Mouse (Mus musculus) limb, embryonic 10.5 days (tissue): ENCODE measurements around the gene Gigyf1. TPM values are rescaled to one million over a fixed set of nuclear protein-coding genes. Genes with fewer than 3 reads are reported as not detected.

Experiments used
- DNase-seq: peaks from one replicate; pipeline ENCODE4 v3.0.0-alpha.2; 2017; ENCODE audit warnings: low spot score
- H3K27ac ChIP-seq: fragments of 300-500 bp; sonication (generic); 2 replicates; pipeline ENCODE4 v1.5.1; 2016; ENCODE audit warnings: mild to moderate bottlenecking
- H3K27me3 ChIP-seq: fragments of 300-500 bp; sonication (generic); 2 replicates; pipeline ENCODE4 v1.6.1; 2016; ENCODE audit warnings: low read depth, mild to moderate bottlenecking; ENCODE audit not compliant: poor library complexity, severe bottlenecking
- H3K36me3 ChIP-seq: fragments of 300-500 bp; sonication (generic); 2 replicates; pipeline ENCODE4 v1.6.1; 2016; ENCODE audit warnings: mild to moderate bottlenecking, moderate library complexity
- H3K4me1 ChIP-seq: fragments of 300-500 bp; sonication (generic); 2 replicates; pipeline ENCODE4 v1.6.1; 2016
- H3K4me3 ChIP-seq: fragments of 300-500 bp; sonication (generic); 2 replicates; pipeline ENCODE4 v1.5.1; 2016; ENCODE audit warnings: mild to moderate bottlenecking, moderate library complexity
- H3K9me3 ChIP-seq: fragments of 300-500 bp; sonication (generic); replicated peaks from 2 replicates; pipeline ENCODE4 v1.6.1; 2016; ENCODE audit warnings: mild to moderate bottlenecking
- WGBS: fragments of 180-500 bp; shearing (Covaris S2); methylation state at CpG from one replicate; pipeline ENCODE4 v1.1.7; 2016; 5-methylcytosine and 5-hydroxymethylcytosine counted together
- microRNA-seq: library from miRNA; unstranded; fragments of <30 nt; microRNA quantifications from one replicate; pipeline ENCODE4, GENCODE M21; 2017
- polyA plus RNA-seq: library from polyadenylated mRNA; unstranded; fragments of >200 nt; fragmentation: Nextera tagmentation; extraction: Ambion mirVana; gene quantifications from 2 replicates; pipeline ENCODE4 v1.2.1, GENCODE M21; 2016

The Gigyf1 gene
- polyA plus RNA-seq, 1 experiment from 2014 or later: 14.6 TPM

DNA sequence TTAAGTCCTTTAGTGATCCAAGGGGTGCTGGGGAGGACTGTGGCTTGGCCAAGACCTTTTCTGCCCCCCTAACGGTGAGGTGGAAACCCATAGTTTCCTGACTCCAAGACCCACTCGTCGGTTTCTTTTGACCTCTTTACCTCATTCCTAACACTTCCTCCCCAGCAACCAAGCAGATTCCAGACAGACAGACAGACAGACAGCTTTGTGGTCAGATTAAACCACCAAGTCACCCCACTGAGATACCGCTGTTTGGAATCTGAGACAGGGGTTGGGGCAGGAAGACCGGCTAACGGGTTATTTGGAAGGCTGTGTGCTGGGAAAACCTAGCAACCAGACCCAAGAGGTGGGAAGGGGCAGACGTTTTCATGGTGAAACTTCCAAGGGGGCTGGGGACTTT, 51.8 kb downstream of the Gigyf1 start:
- Histone ChIP-seq H3K4me1 (peaks cover 14% of the 10 kb centered on the region), H3K36me3 (no peaks in the 10 kb centered on the region)
- DNase-seq: no peak

DNA sequence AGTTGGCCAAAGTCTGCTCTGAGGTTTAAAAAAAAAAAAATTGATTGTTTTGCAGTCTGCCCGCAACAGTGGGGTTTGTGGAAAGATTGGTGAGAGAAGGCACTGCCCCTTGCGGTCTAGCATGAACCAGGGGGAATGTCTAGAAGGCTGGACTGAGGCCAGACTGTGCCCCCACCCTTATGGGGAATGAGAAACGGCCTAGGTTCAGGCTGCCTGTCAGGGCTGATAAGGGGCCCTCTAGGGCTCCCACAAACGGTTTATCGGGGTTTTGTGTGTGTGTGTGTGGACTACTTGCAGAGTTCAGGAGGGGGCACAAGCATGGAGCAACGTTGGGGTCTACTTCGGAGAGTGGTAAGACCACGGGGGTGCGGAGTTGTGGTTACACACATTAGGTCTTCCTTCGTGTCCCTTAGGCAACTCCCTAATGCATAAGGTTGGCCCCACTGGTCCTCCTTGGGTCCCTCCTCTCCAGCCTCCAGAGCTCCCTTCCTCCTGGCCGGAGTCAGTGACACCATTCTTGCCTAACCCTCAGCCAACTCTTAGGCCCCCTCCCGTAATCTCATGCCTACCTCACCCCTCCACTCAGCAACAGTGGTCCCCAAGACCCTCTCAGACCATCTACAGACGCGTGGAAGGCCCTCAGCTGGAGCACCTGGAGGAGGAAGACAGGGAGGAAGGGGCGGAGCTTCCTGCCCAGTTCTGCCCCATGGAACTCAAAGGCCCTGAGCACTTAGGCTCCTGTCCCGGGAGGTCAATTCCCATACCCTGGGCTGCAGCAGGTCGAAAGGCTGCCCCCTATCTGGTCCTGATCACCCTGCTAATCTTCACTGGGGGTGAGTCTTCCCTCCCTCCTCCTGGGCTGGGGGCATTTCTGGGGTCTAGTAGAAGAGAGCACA, 52.6 kb downstream of the Gigyf1 start:
- H3K27me3 ChIP-seq: peaks cover 34% of the 10 kb centered on the region
- peaks cover 14% of the 10 kb centered on the region for H3K4me1 ChIP-seq
- no peak for DNase-seq
- H3K4me3 ChIP-seq: no peak overlapping the region
- no peaks in the 10 kb centered on the region for H3K36me3 ChIP-seq
- no peaks in the 10 kb centered on the region for H3K9me3 ChIP-seq
- WGBS: 83% methylated on average over 17 of the region's 17 CpGs
- no peak overlapping the region for H3K27ac ChIP-seq

More for the DNA sequence above, 51.8 kb downstream of the Gigyf1 start:
- Histone ChIP-seq H3K4me3 (no peak overlapping the region), H3K27me3 (peaks cover 27% of the 10 kb centered on the region), H3K27ac (no peak overlapping the region), H3K9me3 (no peaks in the 10 kb centered on the region)
- 68% methylated on average over 7 of the region's 7 CpGs for WGBS

DNA sequence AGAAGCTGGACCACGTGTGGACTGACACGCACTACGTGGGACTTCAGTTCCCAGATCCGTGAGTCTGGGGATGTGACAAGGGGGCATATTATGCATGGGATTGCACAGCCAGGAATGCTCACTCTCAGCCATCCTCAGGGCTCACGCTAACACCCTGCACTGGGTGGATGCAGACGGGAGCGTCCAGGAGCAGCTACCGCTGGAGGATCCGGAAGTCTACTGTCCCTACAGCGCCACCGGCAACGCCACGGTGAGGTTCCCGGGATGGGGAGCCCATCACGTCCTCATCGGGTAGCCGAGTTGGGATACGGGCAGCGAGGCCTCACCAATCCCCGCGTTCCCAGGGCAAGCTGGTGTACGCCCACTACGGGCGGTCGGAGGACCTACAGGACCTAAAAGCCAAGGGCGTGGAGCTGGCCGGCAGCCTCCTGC, 56.1 kb downstream of the Gigyf1 start:
- Histone ChIP-seq H3K9me3 (no peaks in the 10 kb centered on the region), H3K4me3 (peak overlapping the region; percentile 38), H3K4me1 (peaks cover 10% of the 10 kb centered on the region), H3K27me3 (peaks cover 35% of the 10 kb centered on the region), H3K27ac (0 out of 2 replicates have a peak overlapping the region, but pooled peaks have one; percentile 12), H3K36me3 (no peaks in the 10 kb centered on the region)
- WGBS: 6% methylated on average over 27 of the region's 27 CpGs
- DNase-seq: peak; percentile 57

Small RNA genes within 50 kb of the gene (microRNA-seq; reads per million reads assigned to microRNA genes)
- not detected for gene Mir6418

Other genes with a start within 250 kb of the Gigyf1 start
- 1.7 and 1.8 TPM in 2 replicates for gene Ache, start 231.0 kb upstream of the Gigyf1 start, polyA plus RNA-seq
- gene Ufsp1, start 223.9 kb upstream of the Gigyf1 start, polyA plus RNA-seq: 8.1 and 8.5 TPM in 2 replicates
- 200 and 201 TPM in 2 replicates for gene Srrt, start 210.9 kb upstream of the Gigyf1 start, polyA plus RNA-seq
- 73.4 and 75.9 TPM in 2 replicates for gene Trip6, start 204.1 kb upstream of the Gigyf1 start, polyA plus RNA-seq
- gene Slc12a9, start 185.0 kb upstream of the Gigyf1 start, polyA plus RNA-seq: 10.4 and 10.6 TPM in 2 replicates
- gene Ephb4, start 168.4 kb upstream of the Gigyf1 start, polyA plus RNA-seq: 66.3 and 81.0 TPM in 2 replicates
- gene Zan, start 41.5 kb upstream of the Gigyf1 start, polyA plus RNA-seq: 0.03 and 0.10 TPM in 2 replicates
- 53.2 and 63.4 TPM in 2 replicates for gene Pop7, start 16.0 kb upstream of the Gigyf1 start, polyA plus RNA-seq
- gene Epo, start 14.7 kb downstream of the Gigyf1 start, polyA plus RNA-seq: 1.5 and 2.4 TPM in 2 replicates
- 257 and 295 TPM in 2 replicates for gene Gnb2, start 15.0 kb downstream of the Gigyf1 start, polyA plus RNA-seq
- not detected in 2 replicates for gene Actl6b, start 35.0 kb downstream of the Gigyf1 start, polyA plus RNA-seq
- 0.79 and 1.4 TPM in 2 replicates for gene Tfr2, start 51.3 kb downstream of the Gigyf1 start, polyA plus RNA-seq
- gene Mospd3, start 82.5 kb downstream of the Gigyf1 start, polyA plus RNA-seq: 14.7 and 16.4 TPM in 2 replicates
- 153 and 165 TPM in 2 replicates for gene Pcolce, start 95.2 kb downstream of the Gigyf1 start, polyA plus RNA-seq
- 0.11 and 0.60 TPM in 2 replicates for gene Fbxo24, start 110.5 kb downstream of the Gigyf1 start, polyA plus RNA-seq
- gene Lrch4, start 110.6 kb downstream of the Gigyf1 start, polyA plus RNA-seq: 25.9 and 32.2 TPM in 2 replicates
- 12.6 and 14.8 TPM in 2 replicates for gene Gm20605, start 110.6 kb downstream of the Gigyf1 start, polyA plus RNA-seq
- gene Sap25, start 122.8 kb downstream of the Gigyf1 start, polyA plus RNA-seq: 8.0 and 9.7 TPM in 2 replicates
- gene Irs3, start 127.2 kb downstream of the Gigyf1 start, polyA plus RNA-seq: 0.23 and 0.48 TPM in 2 replicates
- 18.6 and 22.9 TPM in 2 replicates for gene Agfg2, start 166.2 kb downstream of the Gigyf1 start, polyA plus RNA-seq
- gene Nyap1, start 223.1 kb downstream of the Gigyf1 start, polyA plus RNA-seq: 1.1 and 2.5 TPM in 2 replicates
- 78.1 and 99.5 TPM in 2 replicates for gene Tsc22d4, start 227.2 kb downstream of the Gigyf1 start, polyA plus RNA-seq